Comparison of ENCODE assay signal across 10 mouse cellular contexts in genomic region chr16:85488105-85488607, GRCm38 (mm10).
DNase-seq lines count a peak whose midpoint lies in the region; ATAC-seq and TF ChIP-seq lines count a peak whose summit lies in the region.
"Had no signal": no experiment of that assay in that cellular context is flagged by ENCODE, and none has a peak within 500 bp of the region (broad histone marks: within the 10 kb centered on the region; RNA-seq: fewer than 3 reads in every experiment).

No protein-coding gene starts in this region.

- dilution Hi-C loops in CH12.LX (cut with MboI; ENCODE audit: extremely low pct_ligation_motif_present, extremely low pct_unique_long_range_greater_than_20kb, low sequenced_read_pairs): no loop called here

- H3K27me3 ChIP-seq in kidney, postnatal 0 days (ENCODE audit: insufficient read depth, low read length): no peaks in the 10 kb centered on the region
- no peaks in the 10 kb centered on the region for H3K27me3 ChIP-seq in CH12.LX (replicated peaks)
- H3K27me3 ChIP-seq: embryonic facial prominence, embryonic 15.5 days had no signal

- H3K36me3 ChIP-seq in kidney, postnatal 0 days (ENCODE audit: insufficient read depth, low read length): no peaks in the 10 kb centered on the region
- H3K36me3 ChIP-seq in CH12.LX (replicated peaks in 1 of 2; ENCODE audit: control insufficient read depth in 1 of 2, insufficient read depth in 1 of 2, low read length in 1 of 2): no peaks in the 10 kb centered on the region
- H3K36me3 ChIP-seq: embryonic facial prominence, embryonic 15.5 days had no signal

- H3K4me3 ChIP-seq in kidney, postnatal 0 days (replicated peaks; ENCODE audit: low read depth, low read length): no peak overlapping the region
- H3K4me3 ChIP-seq in CH12.LX (replicated peaks in 1 of 3; ENCODE audit: low read depth in 2 of 3, low read length in 2 of 3, poor library complexity in 1 of 3): no peak overlapping the region
- H3K4me3 ChIP-seq: embryonic facial prominence, embryonic 15.5 days had no signal

- TF ChIP-seq EP300 in CH12.LX (IDR thresholded peaks at IDR 0.05; ENCODE audit: low read length): no peak

- ATAC-seq in cerebellum, adult (ENCODE audit: insufficient number of reproducible peaks, low FRiP score, low TSS enrichment): no peak
- no peak for ATAC-seq in kidney, postnatal 0 days (replicated peaks; ENCODE audit: low FRiP score, low read depth)

- H3K4me1 ChIP-seq in kidney, postnatal 0 days (replicated peaks; ENCODE audit: insufficient read depth, low read length): no peaks in the 10 kb centered on the region
- no peaks in the 10 kb centered on the region; a peak in 1 of 4 replicates for H3K4me1 ChIP-seq in CH12.LX (ENCODE audit: control insufficient read depth in 1 of 2, insufficient read depth in 2 of 2)
- H3K4me1 ChIP-seq: embryonic facial prominence, embryonic 15.5 days had no signal

- in situ Hi-C loops in CH12.LX (cut with MboI; ENCODE audit: low pct_ligation_motif_present, low pct_unique_long_range_greater_than_20kb, low sequenced_read_pairs): no loop called here

- TF ChIP-seq RAD21 in CH12.LX (IDR thresholded peaks at IDR 0.05; ENCODE audit: low read depth, low read length): peak; percentile 5

- no peak for TF ChIP-seq POLR2A in CH12.LX (IDR thresholded peaks at IDR 0.05; ENCODE audit: low read depth, low read length)

- H3K4me2 ChIP-seq in kidney, postnatal 0 days (ENCODE audit: low read length): no peak overlapping the region
- no peak overlapping the region for H3K4me2 ChIP-seq in CH12.LX (ENCODE audit: insufficient read depth, low read depth, poor library complexity, severe bottlenecking)
- H3K4me2 ChIP-seq: embryonic facial prominence, embryonic 15.5 days had no signal

- H3K9me3 ChIP-seq in kidney, postnatal 0 days (replicated peaks; ENCODE audit: low read length): no peaks in the 10 kb centered on the region
- H3K9me3 ChIP-seq in CH12.LX (replicated peaks; ENCODE audit: low read length): no peaks in the 10 kb centered on the region
- H3K9me3 ChIP-seq: embryonic facial prominence, embryonic 15.5 days had no signal

- no peaks in the 10 kb centered on the region for H3K79me2 ChIP-seq in CH12.LX (replicated peaks; ENCODE audit: control insufficient read depth, extremely low read depth, insufficient read depth, poor library complexity, severe bottlenecking)

- 74% methylated on average over 5 of the region's 5 CpGs for WGBS in kidney, postnatal 0 days

- peak; percentile 29; the same call in 1 of the 2 replicates for TF ChIP-seq CTCF in kidney, postnatal 0 days (IDR thresholded peaks at IDR 0.05; ENCODE audit: low read depth)
- TF ChIP-seq CTCF in CH12.LX (conservative IDR thresholded peaks at IDR 0.05 in 1 of 2, IDR thresholded peaks at IDR 0.05 in 1 of 2; ENCODE audit: low read depth in 2 of 2, low read length in 2 of 2): peak in 1 of 2 experiments; percentile 40; a peak in 2 of 4 replicates

- no peak overlapping the region for H3K9ac ChIP-seq in kidney, postnatal 0 days (ENCODE audit: low read depth, low read length)
- H3K9ac ChIP-seq in CH12.LX (ENCODE audit: insufficient read depth, low read depth): no peak overlapping the region
- H3K9ac ChIP-seq: embryonic facial prominence, embryonic 15.5 days had no signal

- no peak overlapping the region for H3K27ac ChIP-seq in kidney, postnatal 0 days
- H3K27ac ChIP-seq in CH12.LX (ENCODE audit: insufficient read depth, low read depth): no peak overlapping the region
- H3K27ac ChIP-seq: embryonic facial prominence, embryonic 15.5 days had no signal

- peak; percentile 24 to 35 for DNase-seq in cerebellum, postnatal 14 days
- DNase-seq in kidney, postnatal 0 days (ENCODE audit: low spot score): no peak
- no peak for DNase-seq in kidney, adult 8-10 months
- DNase-seq in CH12.LX (ENCODE audit: extremely low read depth): peak; percentile 34
- DNase-seq in layer of hippocampus, adult 18-20 months (ENCODE audit: low spot score in 2 of 2): peak; percentile 13 to 67
- DNase-seq in thymus, postnatal 10 days (ENCODE audit: low spot score in 2 of 2): no peak
- no peak for DNase-seq in yolk sac, embryonic 10.5 days (ENCODE audit: low spot score)
- DNase-seq: right cerebral cortex, postnatal 4 days had no signal

TF ChIP-seq in CH12.LX, 34 proteins besides CTCF, POLR2A, EP300 and RAD21:
- TF ChIP-seq RCOR1 (conservative IDR thresholded peaks at IDR 0.05; ENCODE audit: low read depth, low read length) (no peak), SMC3 (IDR thresholded peaks at IDR 0.05; ENCODE audit: low read depth, low read length) (peak; percentile 33; the same call in 1 of the 2 replicates), IRF4 (IDR thresholded peaks at IDR 0.05; ENCODE audit: low read depth, low read length) (no peak), MEF2A (IDR thresholded peaks at IDR 0.05; ENCODE audit: borderline replicate concordance, low read depth, low read length) (peak; percentile 14; the same call in 1 of the 2 replicates), GABPA (IDR thresholded peaks at IDR 0.05; ENCODE audit: insufficient replicate concordance, low read depth, low read length) (no peak), E2F4 (IDR thresholded peaks at IDR 0.05; ENCODE audit: insufficient replicate concordance, low read depth, low read length) (no peak), MYC (IDR thresholded peaks at IDR 0.05; ENCODE audit: low read depth, low read length) (no peak), USF2 (conservative IDR thresholded peaks at IDR 0.05; ENCODE audit: low read depth, low read length) (no peak), PAX5 (IDR thresholded peaks at IDR 0.05; ENCODE audit: low read length) (no peak), ZNF384 (IDR thresholded peaks at IDR 0.05; ENCODE audit: low read depth, low read length) (no peak), USF1 (IDR thresholded peaks at IDR 0.05; ENCODE audit: low read depth, low read length) (no peak)

Comparison
In these comparisons a context has a peak if more than half of its experiments do, and no peak if none do; other contexts are left out.
1. DNase-seq: peak in cerebellum, postnatal 14 days (2 of 2), CH12.LX (single experiment) and layer of hippocampus, adult 18-20 months (2 of 2); none in kidney, postnatal 0 days (single experiment), kidney, adult 8-10 months (0 of 2), thymus, postnatal 10 days (0 of 2) and yolk sac, embryonic 10.5 days (single experiment).